Mouse (Mus musculus): ENCODE measurements around the gene Cyth2. TPM values are rescaled to one million over a fixed set of nuclear protein-coding genes. Genes with fewer than 3 reads are reported as not detected.

Cyth2 gene
- total and polyA plus RNA-seq, 3 experiments = 27.3 to 61.9 (median 59.1) TPM

DNA sequence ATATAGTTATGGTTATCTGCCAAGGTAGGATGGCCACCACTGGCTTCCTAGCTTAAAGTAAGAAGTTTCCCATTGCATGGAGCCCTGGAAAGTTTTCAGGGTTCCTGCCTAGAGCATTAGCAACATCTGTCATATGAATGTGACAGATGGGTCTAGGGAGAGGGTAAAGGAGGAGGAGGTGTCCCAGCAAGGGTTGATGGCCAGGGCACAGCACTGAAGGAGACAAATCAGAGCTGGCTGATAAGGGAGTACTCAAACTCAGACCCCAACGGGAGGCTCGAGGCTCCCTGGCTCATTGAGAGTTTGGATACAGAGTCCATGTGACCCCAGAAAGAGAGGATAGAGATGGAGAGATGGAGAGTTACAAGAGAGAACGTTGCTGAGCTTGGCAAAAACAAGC, 36.3 kb upstream of the Cyth2 start:
- no peak for TF ChIP-seq EP300 (IDR thresholded peaks at IDR 0.05; ENCODE audit: insufficient read depth, low read depth, low read length)
- no peak for TF ChIP-seq POLR2A (IDR thresholded peaks at IDR 0.05; ENCODE audit: insufficient read depth, low read depth, low read length)
- no peak for TF ChIP-seq CTCF (IDR thresholded peaks at IDR 0.05)
- no peaks in the 10 kb centered on the region for H3K36me3 ChIP-seq (ENCODE audit: control insufficient read depth, insufficient read depth, low read length)
- intact Hi-C loops (cut with DNase I) = no loop called here
- H3K9ac ChIP-seq (ENCODE audit: low read depth, low read length) = no peak overlapping the region
- H3K27me3 ChIP-seq (ENCODE audit: control insufficient read depth, insufficient read depth, low read length) = no peaks in the 10 kb centered on the region
- 60% methylated on average over 3 of the region's 3 CpGs for WGBS
- H3K4me3 ChIP-seq = no peak overlapping the region
- no peak for DNase-seq
- H3K79me2 ChIP-seq (replicated peaks; ENCODE audit: control insufficient read depth, insufficient read depth, low read length) = no peaks in the 10 kb centered on the region
- no peaks in the 10 kb centered on the region for H3K4me1 ChIP-seq (ENCODE audit: control insufficient read depth, insufficient read depth, low read length)
- no peak overlapping the region for H3K27ac ChIP-seq

DNA sequence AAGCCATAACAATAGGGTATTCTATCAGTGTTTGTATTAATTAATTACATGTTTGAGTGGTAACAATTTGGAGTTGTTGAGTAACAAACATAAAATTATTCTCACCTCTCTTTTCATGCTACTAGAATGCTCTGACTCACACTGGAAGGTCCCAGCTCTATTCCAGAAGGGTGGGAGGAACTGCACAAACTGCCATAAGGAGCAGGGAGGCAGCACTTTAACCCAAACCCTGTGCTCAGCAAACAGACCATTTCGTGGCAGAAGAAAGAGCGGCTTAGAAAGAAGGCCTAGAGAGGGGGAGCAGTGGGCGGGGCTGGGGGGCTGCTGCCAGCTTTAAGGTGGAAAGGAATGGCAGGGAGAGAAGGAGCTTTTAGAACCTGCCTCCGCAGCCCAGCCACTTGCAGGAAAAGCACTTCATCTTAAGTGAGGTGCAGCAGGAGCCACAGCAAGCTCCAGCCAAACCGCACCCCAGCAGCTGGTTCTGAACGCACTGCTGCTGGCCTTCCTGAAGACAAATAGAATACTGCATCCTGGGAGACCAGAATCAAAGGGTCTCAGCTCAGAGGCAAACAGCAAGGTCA, 34.2 kb upstream of the Cyth2 start:
- DNase-seq = no peak
- Histone ChIP-seq H3K27me3 (ENCODE audit: control insufficient read depth, insufficient read depth, low read length) (no peaks in the 10 kb centered on the region), H3K4me3 (no peak overlapping the region), H3K4me1 (ENCODE audit: control insufficient read depth, insufficient read depth, low read length) (no peaks in the 10 kb centered on the region), H3K79me2 (replicated peaks; ENCODE audit: control insufficient read depth, insufficient read depth, low read length) (no peaks in the 10 kb centered on the region), H3K27ac (no peak overlapping the region), H3K36me3 (ENCODE audit: control insufficient read depth, insufficient read depth, low read length) (no peaks in the 10 kb centered on the region), H3K9ac (ENCODE audit: low read depth, low read length) (no peak overlapping the region)
- TF ChIP-seq POLR2A (IDR thresholded peaks at IDR 0.05; ENCODE audit: insufficient read depth, low read depth, low read length) (no peak), CTCF (IDR thresholded peaks at IDR 0.05) (no peak), EP300 (IDR thresholded peaks at IDR 0.05; ENCODE audit: insufficient read depth, low read depth, low read length) (no peak)
- WGBS = 38% methylated on average over 6 of the region's 6 CpGs
- intact Hi-C loops (cut with DNase I) = no loop called here

DNA sequence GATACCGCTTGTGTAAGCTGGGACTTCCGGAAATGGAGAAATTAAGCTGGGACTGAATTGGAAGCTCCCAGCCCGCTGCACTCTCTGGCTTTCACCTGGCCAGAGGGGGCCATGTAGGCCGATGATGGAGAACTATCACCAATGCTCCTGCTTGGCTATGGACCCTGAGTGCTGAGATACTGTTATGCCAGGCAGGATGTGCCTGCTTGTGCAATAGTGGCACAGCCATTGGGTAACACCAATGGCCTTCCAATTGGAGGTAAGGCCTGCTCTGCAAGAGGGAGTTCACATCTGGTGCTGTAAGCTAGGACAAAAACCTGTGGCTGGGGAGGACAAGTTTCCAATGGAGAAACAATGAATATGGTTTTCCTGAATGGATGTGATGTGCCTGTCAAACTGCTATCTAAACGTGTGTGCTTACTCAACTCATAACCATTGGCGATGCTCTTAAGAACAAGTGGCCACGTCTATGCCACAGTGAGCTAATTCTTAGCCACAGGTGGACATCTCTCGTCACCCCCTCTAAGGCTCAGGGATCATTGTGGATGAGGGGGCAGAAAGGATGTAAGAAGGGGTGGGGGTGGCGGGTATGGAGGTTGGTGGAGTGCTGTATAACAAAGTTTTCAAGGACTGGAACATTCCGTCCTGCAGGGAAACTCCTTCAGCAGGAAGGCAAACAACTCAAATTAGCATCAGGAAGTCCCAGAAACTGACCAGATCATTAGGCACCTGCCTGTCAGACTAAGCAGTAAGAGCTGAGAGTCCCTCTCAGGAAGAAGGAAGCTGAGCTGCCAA, 28.8 kb upstream of the Cyth2 start:
- intact Hi-C loops (cut with DNase I) = no loop called here
- Histone ChIP-seq H3K4me3 (no peak overlapping the region), H3K36me3 (ENCODE audit: control insufficient read depth, insufficient read depth, low read length) (no peaks in the 10 kb centered on the region), H3K4me1 (ENCODE audit: control insufficient read depth, insufficient read depth, low read length) (no peaks in the 10 kb centered on the region), H3K79me2 (replicated peaks; ENCODE audit: control insufficient read depth, insufficient read depth, low read length) (no peaks in the 10 kb centered on the region), H3K27me3 (ENCODE audit: control insufficient read depth, insufficient read depth, low read length) (no peaks in the 10 kb centered on the region), H3K27ac (no peak overlapping the region), H3K9ac (ENCODE audit: low read depth, low read length) (no peak overlapping the region)
- no peak for DNase-seq
- WGBS = 78% methylated on average over 10 of the region's 10 CpGs
- TF ChIP-seq CTCF (IDR thresholded peaks at IDR 0.05) (no peak), POLR2A (IDR thresholded peaks at IDR 0.05; ENCODE audit: insufficient read depth, low read depth, low read length) (no peak), EP300 (IDR thresholded peaks at IDR 0.05; ENCODE audit: insufficient read depth, low read depth, low read length) (no peak)

DNA sequence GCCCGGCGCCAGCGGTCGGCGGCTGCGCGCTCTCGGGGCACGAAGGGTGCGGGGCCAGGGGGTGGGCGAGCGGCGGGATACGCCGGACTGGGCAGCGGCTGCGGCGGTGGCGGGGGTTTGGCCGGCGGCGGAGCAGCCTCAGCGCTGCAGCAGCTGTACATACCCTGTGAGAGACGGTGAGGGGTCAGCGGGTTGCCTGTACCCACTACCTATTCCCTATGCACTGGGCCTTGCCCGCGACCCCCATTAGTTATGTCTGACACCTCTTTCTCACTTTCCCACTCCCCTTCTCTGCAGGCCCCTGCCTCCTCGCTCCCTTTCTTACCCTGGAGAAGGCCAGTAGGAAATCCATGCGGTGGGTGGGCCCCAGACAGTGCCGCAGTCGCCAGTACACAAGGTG, 19.5 kb upstream of the Cyth2 start:
- Histone ChIP-seq H3K4me1 (ENCODE audit: control insufficient read depth, insufficient read depth, low read length) (peaks cover 4% of the 10 kb centered on the region; the same call in 1 of the 2 replicates), H3K27ac (no peak overlapping the region), H3K27me3 (ENCODE audit: control insufficient read depth, insufficient read depth, low read length) (peaks cover 23% of the 10 kb centered on the region), H3K9ac (ENCODE audit: low read depth, low read length) (no peak overlapping the region), H3K4me3 (no peak overlapping the region), H3K36me3 (ENCODE audit: control insufficient read depth, insufficient read depth, low read length) (no peaks in the 10 kb centered on the region), H3K79me2 (replicated peaks; ENCODE audit: control insufficient read depth, insufficient read depth, low read length) (no peaks in the 10 kb centered on the region; the same call in 1 of the 2 replicates)
- WGBS = 16% methylated on average over 10 of the region's 31 CpGs
- intact Hi-C loops (cut with DNase I) = loop anchor here (10.0 kb wide), 1 partner anchor 201 kb away; the partner anchor contains the start of genes Abcc6 and Nomo1
- no peak for DNase-seq
- TF ChIP-seq CTCF (IDR thresholded peaks at IDR 0.05) (no peak), POLR2A (IDR thresholded peaks at IDR 0.05; ENCODE audit: insufficient read depth, low read depth, low read length) (no peak), EP300 (IDR thresholded peaks at IDR 0.05; ENCODE audit: insufficient read depth, low read depth, low read length) (no peak)

DNA sequence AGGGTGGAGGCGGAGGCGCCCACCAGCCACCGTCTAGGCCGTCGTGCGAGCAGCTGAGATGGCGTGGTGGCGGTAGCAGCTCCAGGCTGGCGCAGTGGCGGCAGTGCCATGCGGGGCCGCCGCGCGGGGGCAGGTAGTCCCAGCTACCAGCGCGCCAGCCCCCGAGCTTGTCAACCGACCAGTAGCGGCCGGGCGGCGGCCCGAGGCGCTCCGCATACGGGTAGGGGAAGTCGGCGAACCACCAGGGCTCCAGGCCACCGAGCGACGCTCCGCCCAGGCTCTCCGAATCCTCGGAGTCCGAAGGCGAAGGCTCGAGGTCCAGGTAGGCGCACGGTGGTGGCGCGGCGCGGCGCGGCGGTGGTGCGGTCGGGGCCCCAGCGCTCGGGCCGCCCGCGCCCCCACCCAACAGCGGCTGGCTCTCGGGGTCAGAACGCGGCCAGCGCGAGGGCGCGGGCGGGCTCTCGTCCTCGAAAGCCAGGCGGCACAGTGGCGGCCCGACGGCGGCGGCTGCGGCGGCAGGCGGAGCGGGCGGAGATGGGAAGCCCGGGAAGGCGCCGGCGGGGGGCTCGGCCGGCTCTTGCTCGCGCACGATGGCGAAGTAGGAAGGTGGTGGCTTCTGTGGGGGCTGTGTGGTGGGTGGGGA, 18.9 kb upstream of the Cyth2 start:
- Histone ChIP-seq H3K4me1 (ENCODE audit: control insufficient read depth, insufficient read depth, low read length) (peaks cover 4% of the 10 kb centered on the region; the same call in 1 of the 2 replicates), H3K4me3 (0 out of 2 replicates have a peak overlapping the region, but pooled peaks have one; percentile 22), H3K79me2 (replicated peaks; ENCODE audit: control insufficient read depth, insufficient read depth, low read length) (no peaks in the 10 kb centered on the region; the same call in 1 of the 2 replicates), H3K36me3 (ENCODE audit: control insufficient read depth, insufficient read depth, low read length) (no peaks in the 10 kb centered on the region), H3K27me3 (ENCODE audit: control insufficient read depth, insufficient read depth, low read length) (peaks cover 23% of the 10 kb centered on the region), H3K27ac (no peak overlapping the region), H3K9ac (ENCODE audit: low read depth, low read length) (peak overlapping the region; percentile 37; the same call in 1 of the 2 replicates)
- intact Hi-C loops (cut with DNase I) = loop anchor here (10.0 kb wide), 1 partner anchor 202 kb away; the partner anchor contains the start of genes Abcc6 and Nomo1
- TF ChIP-seq POLR2A (IDR thresholded peaks at IDR 0.05; ENCODE audit: insufficient read depth, low read depth, low read length) (no peak), CTCF (IDR thresholded peaks at IDR 0.05) (no peak), EP300 (IDR thresholded peaks at IDR 0.05; ENCODE audit: insufficient read depth, low read depth, low read length) (no peak)
- 3% methylated on average over 83 of the region's 86 CpGs for WGBS
- DNase-seq = no peak
